Mouse (Mus musculus) cortical plate, adult 2 months (tissue): Measurements from ENCODE around the gene 9930111J21Rik1. TPM values are rescaled to one million over a fixed set of nuclear protein-coding genes. Genes with fewer than 3 reads are reported as not detected.

ENCODE experiments used
- H3K27ac ChIP-seq: fragments of 200-500 bp; 2 replicates; pipeline ENCODE4 v1.5.1; 2012; ENCODE audit warnings: low read length, control low read depth, inconsistent platforms; ENCODE audit not compliant: insufficient read depth
- H3K4me1 ChIP-seq: fragments of 200-500 bp; 2 replicates; pipeline ENCODE4 v1.6.1; 2011; ENCODE audit warnings: low read length; ENCODE audit not compliant: control insufficient read depth, insufficient read depth
- H3K4me3 ChIP-seq: fragments of 200-500 bp; 2 replicates; pipeline ENCODE4 v1.5.1; 2011; ENCODE audit warnings: mild to moderate bottlenecking, low read length, control low read depth; ENCODE audit not compliant: insufficient read depth
- CTCF ChIP-seq: fragments of 200-500 bp; IDR thresholded peaks from 2 replicates; pipeline ENCODE4 v1.5.1; 2011; ENCODE audit warnings: mild to moderate bottlenecking, control low read depth, low read length; ENCODE audit not compliant: insufficient read depth; ENCODE audit errors: extremely low read depth
- POLR2A ChIP-seq: fragments of 200-500 bp; IDR thresholded peaks from 2 replicates; pipeline ENCODE4 v1.6.1; 2011; ENCODE audit warnings: mild to moderate bottlenecking, low read length, control low read depth; ENCODE audit not compliant: insufficient read depth; ENCODE audit errors: extremely low read depth
- polyA plus RNA-seq: library from polyadenylated mRNA; depleted of rRNA; stranded (reverse); fragments of >200 nt; gene quantifications from 2 replicates; pipeline ENCODE4 v1.2.3, GENCODE M21; 2012; rRNA removed

Gene 9930111J21Rik1
- polyA plus RNA-seq, 1 experiment, result 0.42 TPM

DNA sequence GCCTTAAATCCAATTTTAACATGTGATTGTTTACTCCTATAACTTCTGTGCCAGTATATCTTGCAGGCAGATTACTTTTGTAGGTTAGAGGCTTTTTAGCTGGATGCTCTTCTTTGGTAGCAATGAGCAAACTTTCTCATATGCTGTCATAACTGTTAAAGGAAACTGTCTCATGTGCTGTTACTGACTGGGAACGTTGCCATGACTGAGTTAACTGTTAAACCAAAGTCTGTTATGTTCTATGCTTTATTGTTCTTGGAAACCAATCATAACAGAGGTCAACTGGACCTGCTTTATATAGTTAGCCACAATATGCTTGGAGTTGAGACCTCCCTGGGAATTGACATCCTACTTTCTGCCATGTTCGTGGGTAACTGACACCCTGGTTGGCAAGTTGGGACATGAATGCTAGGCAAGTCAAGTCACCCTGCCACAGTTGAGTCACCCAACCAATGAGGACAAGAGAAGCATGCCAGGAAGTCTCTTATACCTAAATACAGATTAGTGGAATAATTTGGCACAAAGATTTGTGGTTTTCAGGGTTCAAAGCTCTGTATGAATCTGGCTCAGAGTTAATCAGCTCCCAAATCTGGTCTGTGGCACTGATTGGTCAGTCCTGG, 80.3 kb downstream of the 9930111J21Rik1 start:
- H3K27ac ChIP-seq, result no peak overlapping the region
- H3K4me3 ChIP-seq, result no peak overlapping the region
- TF ChIP-seq POLR2A (no peak), CTCF (no peak)
- H3K4me1 ChIP-seq, result no peaks in the 10 kb centered on the region

Other genes with a start within 250 kb of the 9930111J21Rik1 start
- 447 and 464 TPM in 2 replicates for gene Rack1, start 179.1 kb downstream of the 9930111J21Rik1 start, polyA plus RNA-seq
- gene Trim41, start 162.0 kb downstream of the 9930111J21Rik1 start, polyA plus RNA-seq, result 43.1 and 46.7 TPM in 2 replicates
- gene Trim7, start 153.3 kb downstream of the 9930111J21Rik1 start, polyA plus RNA-seq, result 4.2 and 4.3 TPM in 2 replicates
- 33.8 and 40.1 TPM in 2 replicates for gene Gm12184, start 152.7 kb downstream of the 9930111J21Rik1 start, polyA plus RNA-seq
- 9.5 and 11.4 TPM in 2 replicates for gene Irgm1, start 107.7 kb downstream of the 9930111J21Rik1 start, polyA plus RNA-seq
- 0.19 and 0.23 TPM in 2 replicates for gene Gm5431, start 77.2 kb downstream of the 9930111J21Rik1 start, polyA plus RNA-seq
- 1.8 TPM in 2 replicates for gene Psme2b, start 33.2 kb downstream of the 9930111J21Rik1 start, polyA plus RNA-seq
- gene Olfr56, start 509 bp downstream of the 9930111J21Rik1 start, polyA plus RNA-seq, result 0.06 and 0.10 TPM in 2 replicates
- gene Gm12185, start 12.8 kb upstream of the 9930111J21Rik1 start, polyA plus RNA-seq, result 0.08 and 0.19 TPM in 2 replicates
- 1.0 and 1.6 TPM in 2 replicates for gene Tgtp1, start 14.8 kb upstream of the 9930111J21Rik1 start, polyA plus RNA-seq
- gene 9930111J21Rik2, start 71.8 kb upstream of the 9930111J21Rik1 start, polyA plus RNA-seq, result 1.6 and 1.9 TPM in 2 replicates
- 1.4 and 2.4 TPM in 2 replicates for gene Tgtp2, start 84.8 kb upstream of the 9930111J21Rik1 start, polyA plus RNA-seq
- gene Ifi47, start 97.2 kb upstream of the 9930111J21Rik1 start, polyA plus RNA-seq, result 1.6 and 2.3 TPM in 2 replicates
- gene Olfr1396, start 135.5 kb upstream of the 9930111J21Rik1 start, polyA plus RNA-seq, result not detected in 2 replicates
- gene Olfr1395, start 162.9 kb upstream of the 9930111J21Rik1 start, polyA plus RNA-seq, result 0.04 TPM in 1 of 2 replicates, not detected in the other
- gene Olfr1394, start 175.0 kb upstream of the 9930111J21Rik1 start, polyA plus RNA-seq, result not detected in 2 replicates
- gene Btnl9, start 207.8 kb upstream of the 9930111J21Rik1 start, polyA plus RNA-seq, result 0.04 TPM in 1 of 2 replicates, not detected in the other
- gene Zfp62, start 223.9 kb upstream of the 9930111J21Rik1 start, polyA plus RNA-seq, result 22.1 and 25.0 TPM in 2 replicates